Mouse (Mus musculus) urinary bladder, postnatal 14 days (tissue): ENCODE data around the gene C87499.
A peak's percentile ranks its signal among the peaks of the same experiment; 100 is the strongest.

Experiments
- DNase-seq: peaks from one replicate; pipeline ENCODE4 v3.0.0; 2021; ENCODE audit warnings: low spot score

Gene C87499

DNA sequence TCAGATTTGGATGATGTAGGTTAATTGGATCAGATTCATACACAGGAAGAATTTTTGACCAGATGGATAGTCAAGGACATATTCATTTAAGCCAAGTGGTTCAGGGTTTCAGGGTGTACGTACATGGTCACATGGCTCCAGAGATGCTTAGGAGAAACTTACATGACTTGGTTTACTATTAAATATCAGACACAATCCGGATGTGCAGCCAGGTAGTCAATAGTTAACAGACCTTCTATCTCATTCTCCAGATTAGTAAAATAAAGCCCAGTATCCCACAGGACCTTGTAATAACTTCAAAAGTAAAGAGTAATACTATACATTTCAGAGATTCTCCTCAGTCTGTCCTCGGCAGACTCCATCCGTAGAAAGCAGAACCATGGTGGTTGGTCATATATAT lies at the start of gene C87499:
Gene C87499 (minus strand): TSS at position 101 of the 400 bp plus-strand sequence.
- no peak for DNase-seq

DNA sequence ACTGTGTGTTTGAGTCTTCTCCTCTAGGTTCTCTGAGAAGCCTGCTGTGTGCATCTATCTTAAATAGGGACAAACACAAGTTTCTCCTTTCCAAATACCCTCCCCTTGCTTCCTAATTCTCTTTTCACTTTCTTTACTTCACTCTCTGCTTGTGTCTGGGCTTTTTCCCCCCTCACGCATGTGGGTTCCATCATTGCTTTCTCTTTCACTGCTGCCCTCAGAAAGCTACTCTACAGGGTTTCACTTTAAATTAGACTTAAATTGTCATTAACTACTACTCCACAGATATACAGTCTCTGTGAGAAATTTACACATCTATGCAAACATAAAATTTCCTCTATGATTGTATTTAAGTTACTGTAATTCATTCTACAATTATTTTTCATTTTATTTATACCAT lies 49.6 kb upstream of the C87499 start, which contains the start of gene Ifna2:
Gene Ifna2 (minus strand): TSS at position 101 of the 400 bp plus-strand sequence.
- DNase-seq: no peak

DNA sequence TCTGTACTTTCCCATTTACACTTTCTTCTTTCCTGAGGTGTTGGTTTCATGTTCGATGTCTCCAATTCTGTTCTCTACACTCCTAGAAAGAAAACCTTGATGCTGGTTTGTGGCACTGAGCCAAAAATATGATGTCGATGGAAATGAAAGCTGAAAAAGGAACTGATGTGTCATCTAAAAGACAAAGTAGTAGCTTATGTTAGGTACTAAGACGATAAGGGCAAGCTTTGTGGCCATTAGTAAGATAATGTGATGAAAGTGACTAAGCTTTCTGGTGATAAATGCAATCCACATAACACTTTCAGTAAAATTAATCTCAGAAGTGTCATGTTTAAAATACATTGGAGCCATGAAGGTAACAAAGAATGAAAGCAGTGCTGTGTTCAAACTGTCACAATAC lies 47.1 kb upstream of the C87499 start:
- DNase-seq: no peak

DNA sequence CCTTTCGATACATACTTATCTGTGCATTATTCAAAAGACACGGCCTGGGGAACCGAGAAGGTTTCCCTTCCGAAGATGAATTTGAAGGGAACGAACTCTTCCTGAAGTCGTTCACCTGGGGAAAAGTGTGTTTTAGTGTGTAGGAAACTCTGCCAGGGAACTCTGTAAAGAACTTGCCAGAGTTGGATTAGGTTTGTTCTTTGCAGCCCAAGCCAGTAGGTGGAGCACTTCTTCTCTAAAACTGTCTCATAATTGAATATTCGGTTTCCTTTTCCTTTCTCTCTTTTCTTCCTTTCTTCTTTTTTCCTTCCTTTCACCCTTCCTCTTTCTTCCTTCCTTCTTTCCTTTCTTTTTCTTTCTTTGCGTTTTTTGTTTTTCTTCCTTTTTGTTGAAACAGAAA lies 46.2 kb upstream of the C87499 start:
- DNase-seq: peak; percentile 11

DNA sequence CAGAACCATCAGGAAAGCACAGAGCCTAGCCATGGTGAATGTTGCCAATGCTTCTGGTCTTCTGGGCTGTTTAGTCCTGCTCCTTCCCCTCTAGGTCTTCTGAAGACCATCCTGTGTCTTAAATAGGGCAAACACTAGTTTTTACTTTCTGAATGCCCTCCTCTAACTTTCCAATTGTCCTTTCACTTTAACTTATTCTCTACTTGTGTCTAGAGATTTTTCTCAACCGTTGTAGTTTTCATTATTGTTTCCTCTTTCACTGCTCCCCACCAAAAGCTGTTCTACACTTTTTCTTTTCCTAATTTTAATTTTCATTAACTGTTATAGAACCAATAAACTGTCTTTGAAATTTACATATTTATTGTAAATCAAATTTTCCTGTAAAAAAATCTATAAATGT lies 42.6 kb upstream of the C87499 start, which contains the start of gene Ifna16:
Gene Ifna16 (minus strand): TSS at position 101 of the 400 bp plus-strand sequence.
- no peak for DNase-seq

- peak; percentile 4 for DNase-seq
Observed at GRCm38 (mm10) chr4:88655461-88655860, 21.2 kb upstream of the C87499 start.

- DNase-seq: no peak
Observed at GRCm38 (mm10) chr4:88653644-88654043, 19.4 kb upstream of the C87499 start.

GRCm38 (mm10) chr4:88644359-88644758 lies 10.1 kb upstream of the C87499 start, which contains the start of gene Ifna13:
Gene Ifna13 (minus strand): TSS chr4:88644459.
- DNase-seq: no peak

DNA sequence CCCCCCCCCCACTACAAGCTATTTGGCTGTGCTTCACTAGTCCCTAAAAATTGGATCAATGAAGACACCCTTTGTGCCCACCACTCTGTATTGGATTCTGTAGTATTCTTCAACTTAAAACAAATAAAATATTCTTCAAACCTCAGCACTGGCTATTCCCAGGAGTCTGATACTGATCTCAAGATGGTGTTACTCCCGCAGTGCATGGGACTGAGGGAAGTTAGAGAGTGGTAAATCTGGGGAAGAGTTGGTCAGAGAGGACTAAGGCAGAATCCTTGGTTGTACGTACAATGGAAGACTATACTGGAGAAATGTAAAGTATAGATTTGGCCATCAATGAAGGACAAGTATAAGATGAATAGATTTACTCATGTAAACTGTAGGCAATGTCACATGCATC lies 8.3 kb upstream of the C87499 start:
- DNase-seq: no peak

- peak; percentile 96 for DNase-seq
Observed at GRCm38 (mm10) chr4:88641077-88641831, 7.0 kb upstream of the C87499 start.

DNA sequence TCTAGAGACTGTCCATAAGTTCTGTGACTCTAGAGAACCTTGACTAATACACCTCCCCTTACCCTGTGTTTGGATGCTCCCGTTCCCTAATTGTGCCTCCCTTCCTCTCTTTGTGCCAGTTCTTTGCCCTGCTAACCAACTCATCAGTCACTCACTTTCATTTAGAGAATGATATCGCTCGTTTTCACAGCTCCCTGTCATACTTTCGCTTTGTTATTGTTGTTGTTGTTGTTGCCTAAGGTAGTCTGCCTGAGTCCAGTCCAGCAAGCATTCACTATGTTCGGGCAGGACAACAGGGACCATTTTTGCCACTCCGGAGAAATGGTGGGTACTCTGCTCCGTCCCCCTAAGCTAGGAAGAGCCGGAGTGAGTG lies 6.5 kb upstream of the C87499 start:
- no peak for DNase-seq

- no peak for DNase-seq
Observed at GRCm38 (mm10) chr4:88603276-88603675, 30.9 kb downstream of the C87499 start, which contains the start of gene Ifna12. Gene Ifna12 (minus strand): TSS chr4:88603376.

- no peak for DNase-seq
Observed at GRCm38 (mm10) chr4:88592285-88592684, 41.9 kb downstream of the C87499 start, which contains the start of gene Ifna9. Gene Ifna9 (minus strand): TSS chr4:88592385.
